Mouse (Mus musculus): ENCODE measurements around the gene Sept9. TPM values are rescaled to one million over a fixed set of nuclear protein-coding genes. Genes with fewer than 3 reads are reported as not detected.

The Sept9 gene
- total RNA-seq, 2 experiments from 2014 or later, result 106 to 110 TPM

DNA sequence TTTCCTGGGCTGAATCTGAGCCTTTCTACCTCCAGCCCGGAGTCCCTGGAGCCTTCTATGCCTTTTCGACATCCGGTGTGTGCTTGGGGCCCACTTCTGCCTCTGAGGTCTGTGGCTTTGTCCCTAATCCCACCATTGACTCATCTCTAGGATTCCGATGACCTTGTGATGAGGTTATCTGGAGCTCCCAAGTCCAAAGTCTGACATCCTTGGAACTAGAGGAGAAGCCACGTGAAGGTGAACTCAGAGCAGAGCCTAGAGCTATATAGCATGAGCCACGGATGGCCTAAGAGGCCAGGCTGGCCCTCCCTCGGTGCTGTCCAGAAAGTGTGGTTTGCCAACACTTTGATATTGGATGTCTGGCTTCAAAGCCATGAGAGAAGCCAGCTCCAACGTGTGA lies 23.4 kb downstream of the Sept9 start:
- no peak for DNase-seq

DNA sequence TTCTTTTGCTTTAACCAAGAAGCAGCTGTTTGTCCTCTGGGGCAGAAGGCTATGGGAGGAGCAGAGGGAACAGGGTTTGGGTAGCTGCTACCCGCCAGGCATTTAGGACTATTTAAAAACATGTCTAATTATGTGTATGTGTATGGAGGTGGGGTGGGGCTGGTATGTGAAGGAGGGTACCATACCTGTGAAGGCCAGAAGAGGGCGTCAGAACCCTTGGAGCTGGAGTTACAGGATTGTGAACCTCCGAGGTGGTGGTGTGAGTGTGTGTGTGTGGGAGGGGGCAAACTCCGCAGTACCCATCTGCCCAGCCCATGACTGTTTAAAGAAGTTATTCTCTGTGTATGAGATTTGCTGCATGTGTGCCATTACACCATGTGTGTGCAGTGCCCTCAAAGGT lies 25.3 kb downstream of the Sept9 start:
- DNase-seq, result no peak

DNA sequence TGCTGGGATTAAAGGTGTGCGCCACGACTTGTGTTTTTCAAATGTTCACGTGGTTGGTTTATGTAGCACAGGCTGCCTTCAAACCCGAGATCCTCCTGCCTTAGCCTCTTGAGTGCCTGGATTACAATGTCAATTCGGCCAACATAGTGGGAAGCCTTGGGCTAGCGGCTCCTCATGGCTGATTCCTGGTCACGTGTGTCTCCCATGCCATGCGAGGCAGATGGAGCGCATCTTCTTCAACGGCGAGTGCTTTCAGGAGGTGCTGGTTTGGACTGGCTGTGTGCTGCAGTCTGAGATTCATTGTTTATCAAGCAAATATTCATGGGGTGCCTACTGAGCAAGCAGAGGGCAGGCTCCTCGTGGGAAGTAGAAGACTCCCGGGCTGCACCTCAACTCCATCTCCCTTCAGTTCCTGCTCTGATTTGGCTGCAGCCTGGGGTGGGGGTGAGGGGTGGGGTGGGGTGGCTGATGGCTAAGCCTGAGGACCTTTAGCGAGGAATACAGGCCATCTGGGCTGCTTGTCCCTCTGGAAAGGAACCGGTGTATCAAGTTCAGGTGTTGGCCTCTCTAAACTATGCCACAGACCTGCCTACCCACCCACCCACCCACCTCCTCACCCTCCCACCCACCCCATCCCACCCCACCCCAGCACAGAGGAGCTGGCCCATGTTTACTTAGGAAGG lies 26.2 kb downstream of the Sept9 start:
- DNase-seq, result no peak

DNA sequence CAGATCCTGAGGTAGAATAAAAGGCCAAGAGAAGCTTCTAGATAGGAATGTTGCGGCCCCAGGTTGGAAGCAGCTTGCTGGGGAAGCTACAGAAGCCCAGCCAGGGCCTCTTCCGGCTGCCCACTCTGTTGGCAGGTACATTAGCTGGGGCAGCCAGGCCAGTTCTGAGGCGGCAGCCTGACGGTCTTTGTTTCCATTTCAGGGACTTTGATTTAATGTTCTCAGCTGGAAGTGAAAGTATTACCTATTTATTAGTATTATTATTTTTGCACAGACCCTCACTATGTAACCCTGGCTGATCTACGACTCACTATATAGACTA lies 26.7 kb downstream of the Sept9 start:
- no peak for DNase-seq

DNA sequence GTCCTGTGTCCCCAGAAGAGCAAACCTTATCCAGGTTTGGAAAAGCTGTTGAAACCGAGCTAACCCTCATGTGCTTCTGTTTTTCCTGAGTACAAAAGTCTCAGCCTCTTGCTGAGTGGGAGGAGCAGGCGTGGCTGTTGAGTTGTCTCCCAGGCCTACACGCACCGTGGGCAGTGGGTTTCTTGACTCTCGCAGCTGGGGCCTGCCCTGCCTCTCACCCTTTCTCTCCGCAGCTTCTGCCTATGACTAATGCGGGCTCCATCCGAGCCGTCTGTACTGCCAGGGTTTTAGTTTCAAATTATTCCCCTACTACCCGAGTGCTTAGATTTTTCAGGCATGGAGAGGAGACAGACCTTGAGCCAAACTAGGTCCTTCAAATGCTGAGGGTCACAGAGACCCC lies 28.7 kb downstream of the Sept9 start:
- DNase-seq, result no peak

DNA sequence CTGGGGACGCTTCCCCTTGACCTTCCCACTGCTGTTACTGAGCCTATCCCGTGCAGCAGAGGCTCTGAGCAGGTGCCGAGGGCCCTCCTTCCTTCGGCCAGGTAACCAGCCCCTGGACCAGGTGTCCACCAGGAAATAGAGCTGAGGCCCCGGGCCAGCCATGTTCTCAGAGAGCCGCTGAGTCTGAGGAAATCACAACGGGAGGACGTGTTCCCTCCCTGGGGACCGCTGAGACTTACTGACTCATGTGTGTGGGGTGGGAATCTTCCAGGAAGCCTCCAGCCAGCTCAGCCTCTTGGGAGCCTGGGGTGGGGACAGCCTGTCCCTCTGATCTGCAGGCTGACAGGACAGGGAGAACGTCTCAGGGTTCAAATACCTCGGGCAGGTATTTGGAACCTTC lies 32.1 kb downstream of the Sept9 start:
- DNase-seq, result no peak

DNA sequence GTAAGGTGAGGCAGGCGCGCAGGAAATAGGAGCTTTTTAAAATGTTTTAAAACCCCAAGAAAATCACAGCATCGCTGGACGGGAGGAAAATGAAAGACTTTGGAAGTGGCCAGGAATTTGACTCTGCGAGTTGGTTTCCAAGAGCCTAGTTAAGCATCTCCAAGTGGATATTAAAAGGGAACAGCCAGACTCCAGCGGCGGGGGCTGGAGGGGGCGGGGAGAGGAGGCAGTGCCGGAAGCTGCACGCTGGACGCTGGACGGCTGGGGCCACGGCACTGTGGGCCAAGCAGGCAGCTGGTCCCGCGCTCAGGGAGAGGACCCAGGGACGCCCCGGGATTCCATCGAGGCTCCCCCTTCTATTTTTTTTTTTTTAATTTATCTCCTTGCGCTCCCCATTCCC lies 32.6 kb downstream of the Sept9 start:
- peak in 1 of 2 experiments; percentile 30 for DNase-seq

DNA sequence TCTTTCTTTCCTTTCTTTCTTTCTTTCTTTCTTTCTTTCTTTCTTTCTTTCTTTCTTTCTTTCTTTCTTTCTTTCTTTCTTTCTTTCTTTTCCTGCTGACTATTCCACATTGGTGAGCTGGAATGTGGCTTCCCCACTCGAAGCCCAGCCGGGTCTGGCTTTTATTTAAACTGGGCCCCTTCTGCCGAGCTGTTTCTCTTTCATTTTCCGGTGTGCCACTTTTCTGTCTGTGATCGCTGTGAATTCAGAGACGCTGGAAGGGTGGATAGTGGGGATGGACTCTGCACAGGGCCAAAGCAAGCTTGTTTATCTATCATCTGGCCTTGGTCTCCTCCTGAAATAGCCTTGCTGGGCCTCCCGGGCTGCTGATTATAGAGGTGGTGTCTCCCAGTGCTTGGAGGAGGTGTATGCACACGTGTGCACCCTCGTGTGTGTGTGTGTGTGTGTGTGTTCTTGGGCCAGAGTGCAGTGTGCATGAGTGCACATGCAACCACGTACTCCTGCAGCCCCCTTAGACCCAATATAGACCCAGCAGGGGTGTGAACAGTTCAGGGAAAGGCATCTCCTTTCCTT lies 33.5 kb downstream of the Sept9 start:
- DNase-seq, result no peak

DNA sequence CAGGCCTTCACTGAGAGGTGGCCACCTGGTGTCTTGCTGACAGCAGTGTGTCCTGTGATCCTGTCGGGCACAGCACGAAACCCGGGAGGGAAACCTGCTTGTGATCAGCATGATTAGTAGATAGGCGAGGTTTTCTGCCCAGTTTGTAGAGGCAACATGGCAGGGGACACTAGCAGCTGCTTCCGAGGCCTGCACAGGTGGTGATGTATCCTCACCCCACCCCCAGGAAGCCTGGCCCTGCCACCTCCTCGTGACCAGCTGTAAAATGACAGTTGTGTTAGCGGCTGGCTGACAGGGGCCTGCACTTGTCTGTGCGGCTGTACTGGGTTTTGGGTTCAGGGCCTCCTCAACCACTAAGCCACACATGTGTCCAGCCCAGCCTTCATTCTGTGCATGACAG lies 34.4 kb downstream of the Sept9 start:
- DNase-seq, result no peak

DNA sequence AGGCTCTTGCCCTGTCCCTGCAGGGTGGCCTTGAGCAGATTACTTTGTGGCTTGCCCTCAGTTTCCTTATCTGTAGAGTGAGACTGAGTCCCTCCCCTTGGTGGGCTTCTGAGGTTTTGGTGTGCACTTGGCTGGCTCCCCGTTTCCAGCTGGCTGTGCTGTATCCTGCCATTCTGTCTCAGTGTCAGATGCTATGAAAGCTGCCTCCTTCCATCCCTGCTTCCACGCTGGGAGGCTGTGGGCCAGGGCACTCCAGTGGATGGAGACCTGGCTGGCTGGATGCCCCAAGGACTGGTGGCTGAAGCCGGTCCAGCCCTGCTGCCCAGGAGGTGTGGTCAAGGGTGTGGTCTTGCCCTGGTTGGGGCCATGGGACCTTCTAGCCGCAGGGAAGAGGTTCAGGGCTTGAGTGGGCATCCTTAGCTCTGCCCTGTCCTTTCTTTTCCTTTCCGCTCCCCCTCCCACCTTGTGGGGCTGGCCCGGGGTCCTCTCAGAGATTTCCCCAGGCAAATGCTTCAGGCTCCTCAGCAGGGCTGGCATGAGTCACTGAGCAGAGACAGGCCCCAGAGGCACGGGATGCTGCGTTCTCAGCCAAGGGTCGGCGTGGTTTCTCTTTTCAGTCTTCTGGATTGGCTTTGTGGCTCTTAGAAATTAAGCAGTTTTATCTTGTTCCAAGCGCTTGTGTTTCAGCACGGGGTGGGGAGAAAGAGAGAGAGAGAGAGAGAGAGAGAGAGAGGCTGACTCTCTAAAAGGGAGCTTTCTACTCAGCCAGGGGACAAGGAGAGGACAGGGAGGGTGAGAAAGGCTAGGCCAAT lies 35.8 kb downstream of the Sept9 start:
- no peak for DNase-seq

DNA sequence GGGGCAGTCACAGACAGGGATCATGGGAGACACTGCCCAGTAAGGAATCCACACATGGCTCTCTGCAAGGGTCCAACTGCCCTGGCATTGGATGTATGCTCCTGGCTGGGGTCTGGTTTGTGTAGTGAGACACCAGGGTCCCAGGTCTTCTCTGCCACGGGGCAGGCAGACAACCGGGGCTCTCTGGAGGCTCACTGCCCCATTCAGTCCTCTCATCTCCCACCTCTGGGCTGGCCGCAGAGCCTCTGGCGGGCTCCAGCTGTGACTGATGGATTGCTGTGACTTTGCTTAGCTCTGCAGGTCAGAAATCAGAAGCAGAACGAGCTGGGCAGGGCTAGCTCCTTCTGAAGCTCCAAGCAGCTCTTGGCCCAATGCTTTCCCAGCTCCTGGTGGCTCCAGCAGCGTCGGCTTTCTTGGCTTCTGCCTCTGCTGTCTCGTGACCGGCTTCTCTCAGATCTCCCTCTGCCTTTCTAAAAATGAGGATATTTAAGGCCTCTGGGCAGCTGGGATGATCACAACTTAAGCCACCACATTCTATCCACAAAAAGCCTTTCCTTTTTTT lies 36.5 kb downstream of the Sept9 start:
- DNase-seq, result no peak

DNA sequence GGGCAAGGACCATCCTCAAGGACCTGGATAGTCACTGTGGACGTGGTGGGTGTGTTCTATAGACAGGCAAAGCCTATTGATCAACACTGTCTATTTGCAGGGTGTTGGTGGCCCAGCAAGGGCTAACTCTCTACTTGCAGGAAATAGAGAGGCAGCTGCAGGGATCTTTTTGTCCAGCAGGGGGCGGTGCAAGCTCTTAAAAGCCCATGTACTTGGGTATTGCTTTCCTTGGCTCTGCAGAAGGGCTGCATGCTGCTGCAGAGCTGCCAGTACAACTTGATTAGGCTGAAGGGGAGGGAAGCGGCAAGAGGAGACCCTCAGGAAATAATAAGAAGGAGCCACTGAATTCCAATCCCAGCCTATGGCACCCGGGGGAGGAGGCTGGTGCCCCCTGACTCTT lies 38.7 kb downstream of the Sept9 start:
- peak; percentile 90 to 94 for DNase-seq

DNA sequence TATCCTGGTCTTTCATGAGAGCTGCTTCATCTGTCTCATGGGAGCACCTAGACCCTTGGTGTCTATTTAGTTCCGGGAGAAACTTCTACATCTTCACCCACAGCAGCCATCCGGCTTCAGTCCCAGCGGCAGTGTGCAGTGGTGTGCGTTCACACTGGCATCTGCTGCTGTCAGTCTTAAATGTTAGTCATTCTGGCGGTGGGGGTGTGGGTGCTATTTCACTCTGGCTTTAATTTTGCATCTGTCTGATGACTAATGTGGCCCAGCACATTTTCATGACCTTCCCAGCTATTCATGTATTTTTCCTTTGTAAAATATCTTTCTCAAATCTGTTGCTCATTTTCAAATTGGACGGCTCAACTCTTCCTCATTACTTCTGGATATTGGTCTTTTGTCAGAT lies 40.2 kb downstream of the Sept9 start:
- DNase-seq, result no peak

DNA sequence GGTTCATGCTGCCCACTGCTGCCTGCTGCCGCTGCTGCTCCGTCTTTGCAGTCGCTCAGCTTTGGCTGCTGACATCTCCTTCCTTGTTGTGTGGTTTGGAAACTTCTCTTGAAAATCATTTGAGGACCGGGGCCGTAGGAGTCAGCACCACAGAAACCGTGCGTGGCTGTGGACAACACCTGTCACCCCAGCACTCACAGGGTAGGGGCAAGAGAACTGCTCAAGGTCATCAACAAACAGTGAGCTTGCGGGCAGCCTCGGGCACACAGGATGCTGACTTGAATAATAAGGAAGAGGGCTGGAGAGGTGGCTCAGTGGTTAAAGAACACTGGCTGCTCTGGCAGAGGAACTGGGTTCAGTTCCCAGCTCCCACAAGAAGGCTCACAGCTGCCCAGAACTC lies 40.9 kb downstream of the Sept9 start:
- DNase-seq, result no peak

DNA sequence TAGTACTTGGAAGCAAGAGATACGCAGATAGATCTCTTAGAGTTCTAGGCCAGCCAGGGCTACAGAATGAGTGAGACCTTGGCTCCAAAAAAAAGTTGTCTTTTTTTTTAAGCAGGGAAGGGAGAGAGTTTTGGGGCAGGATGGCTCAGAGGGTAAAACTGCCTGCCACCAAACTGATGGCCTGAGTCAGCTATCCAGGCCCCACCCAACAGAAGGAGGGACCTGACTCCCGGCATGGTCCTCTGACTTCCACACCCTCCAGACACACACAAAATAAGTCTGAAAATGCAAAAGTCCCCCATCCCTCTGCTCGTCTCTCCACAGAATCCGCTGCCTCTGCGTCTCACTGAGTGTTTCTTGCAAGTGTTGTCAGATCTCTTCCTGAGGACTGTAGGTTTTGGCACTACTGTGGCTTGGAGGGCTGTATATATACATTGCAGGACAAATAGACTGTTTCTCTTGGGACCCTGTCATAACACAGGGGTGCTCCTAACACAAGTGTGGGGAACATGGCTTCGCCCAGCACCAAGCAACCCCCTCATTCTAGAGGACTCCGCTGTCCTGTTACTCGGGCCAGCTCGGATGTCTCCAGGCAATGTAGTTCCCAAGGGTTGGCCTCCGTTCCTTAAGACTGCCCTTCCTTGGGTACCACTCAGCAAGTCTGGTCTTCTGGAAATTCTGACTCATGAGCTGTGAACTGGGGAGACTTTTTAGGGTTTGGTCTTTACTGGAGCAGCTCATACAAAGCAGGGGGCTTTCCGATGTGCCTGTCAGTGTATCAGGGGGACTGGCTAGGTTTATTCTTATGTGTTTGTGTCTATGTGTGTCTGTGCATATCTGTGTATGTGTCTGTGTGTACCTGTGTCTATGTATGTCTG lies 41.6 kb downstream of the Sept9 start:
- no peak for DNase-seq

DNA sequence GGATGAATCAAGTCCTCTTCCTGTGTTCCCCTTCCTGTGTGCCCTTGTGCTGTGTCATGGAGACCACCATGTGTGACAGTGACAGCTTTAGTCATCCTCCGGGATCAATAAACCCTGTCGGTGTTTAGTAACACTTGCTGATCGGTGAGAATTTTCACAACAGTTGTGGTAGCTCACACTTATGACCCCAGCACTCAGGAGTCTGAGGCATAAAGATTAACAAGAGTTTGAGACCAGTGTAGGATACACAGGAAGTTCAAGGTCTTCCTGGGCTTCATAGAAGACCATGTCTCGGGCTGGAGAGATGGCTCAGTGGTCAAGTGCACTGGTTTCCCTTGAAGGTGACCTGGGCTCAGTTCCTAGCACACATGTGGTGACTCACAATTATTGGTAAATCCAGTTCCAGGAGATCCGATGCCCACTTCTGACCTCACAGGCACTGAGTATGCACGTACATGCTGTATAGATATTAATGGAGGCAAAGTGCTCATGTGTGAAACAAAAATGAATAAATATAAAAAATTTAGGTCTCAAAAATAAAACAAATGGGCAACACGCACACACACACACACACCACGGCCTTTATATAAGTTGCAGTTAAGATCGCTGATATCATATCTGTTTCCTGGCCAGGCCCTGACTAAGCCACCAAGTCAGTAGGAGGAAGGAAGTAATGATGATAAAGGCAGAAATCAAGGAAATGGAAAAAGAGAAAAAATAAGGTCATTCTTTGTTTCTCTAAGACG lies 43.1 kb downstream of the Sept9 start:
- DNase-seq, result no peak

DNA sequence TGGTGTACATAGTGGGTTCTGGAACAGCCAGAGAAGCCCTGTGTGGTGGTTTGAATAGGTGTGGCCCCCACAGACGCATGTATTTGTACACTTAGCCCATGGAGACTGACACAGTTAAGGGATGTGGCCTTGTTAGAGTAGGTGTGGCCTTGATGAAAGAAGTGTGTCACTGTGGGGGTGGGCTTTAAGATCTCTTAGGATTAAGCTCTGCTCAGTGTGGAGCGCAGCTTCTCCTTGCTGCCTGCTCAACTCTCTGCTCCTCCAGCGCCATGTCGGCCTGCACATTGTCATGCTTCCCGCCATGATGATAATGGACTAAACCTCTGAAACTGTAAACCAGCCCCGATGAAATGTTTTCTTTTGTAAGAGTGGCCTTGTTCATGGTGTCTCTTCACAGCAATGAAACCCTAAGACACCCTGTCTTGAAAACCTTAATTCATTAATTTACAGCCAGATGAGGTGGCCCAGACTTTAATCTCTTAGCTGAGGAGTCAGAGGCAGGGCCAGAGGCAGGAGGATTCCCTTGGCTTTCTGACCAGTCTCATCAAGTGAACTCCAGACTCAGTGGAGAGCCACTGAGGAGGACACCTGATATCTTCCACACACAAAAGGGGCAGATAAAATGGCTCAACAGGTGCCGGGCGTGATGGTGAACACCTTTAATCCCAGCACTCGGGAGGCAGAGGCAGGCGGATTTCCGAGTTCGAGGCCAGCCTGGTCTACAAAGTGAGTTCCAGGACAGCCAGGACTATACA lies 44.3 kb downstream of the Sept9 start:
- no peak for DNase-seq

DNA sequence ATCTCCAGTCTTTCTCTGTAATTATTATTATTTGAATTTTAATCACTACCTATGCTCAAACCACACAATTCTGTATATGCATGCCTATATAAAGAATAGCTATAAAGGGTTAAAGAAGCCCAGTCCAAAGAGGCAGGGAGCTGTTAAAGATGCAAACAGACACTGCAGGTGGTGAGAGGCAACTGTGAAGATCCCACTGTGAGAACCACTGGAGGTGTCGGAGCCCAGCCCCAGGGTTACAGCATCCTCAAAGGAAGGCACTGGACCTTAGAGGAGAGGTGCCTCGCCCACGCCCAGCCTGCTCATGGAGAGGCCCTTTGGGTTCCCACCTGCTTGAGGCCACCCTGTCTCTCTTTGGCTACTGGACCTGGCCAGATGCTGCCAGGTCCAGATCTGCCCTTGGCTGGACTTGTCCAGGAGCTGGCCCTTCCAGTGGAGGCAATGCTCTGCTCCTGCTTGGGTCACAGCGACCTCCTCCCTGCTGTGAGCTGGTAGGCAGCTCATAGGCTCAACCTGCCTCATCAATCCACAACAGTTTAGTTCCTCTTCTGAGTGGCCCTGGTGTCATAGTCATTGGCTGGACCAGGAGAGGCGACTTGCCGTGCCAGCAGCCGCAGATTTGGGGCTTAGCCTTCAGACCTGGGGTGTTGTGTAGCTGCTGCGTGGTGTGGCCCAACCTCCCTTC lies 45.7 kb downstream of the Sept9 start:
- no peak for DNase-seq

DNA sequence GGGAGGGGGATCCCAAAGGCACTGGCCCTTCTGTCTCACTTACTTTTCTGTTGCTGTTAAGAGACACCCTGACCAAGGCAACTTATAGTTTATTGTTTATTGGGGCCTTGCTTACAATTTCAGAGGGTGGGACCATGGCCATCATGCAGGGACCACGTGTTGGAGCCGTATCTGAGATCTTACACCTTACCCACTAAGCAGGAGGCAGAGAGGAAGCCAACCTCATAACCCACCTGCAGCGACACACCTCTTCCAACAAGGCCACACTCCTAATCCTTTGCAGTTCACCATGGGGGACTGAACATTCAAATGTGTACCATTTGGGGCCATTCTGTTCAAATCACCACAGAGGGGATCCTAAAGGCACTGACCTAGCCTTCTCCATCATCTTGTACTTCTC lies 46.4 kb downstream of the Sept9 start:
- no peak for DNase-seq

DNA sequence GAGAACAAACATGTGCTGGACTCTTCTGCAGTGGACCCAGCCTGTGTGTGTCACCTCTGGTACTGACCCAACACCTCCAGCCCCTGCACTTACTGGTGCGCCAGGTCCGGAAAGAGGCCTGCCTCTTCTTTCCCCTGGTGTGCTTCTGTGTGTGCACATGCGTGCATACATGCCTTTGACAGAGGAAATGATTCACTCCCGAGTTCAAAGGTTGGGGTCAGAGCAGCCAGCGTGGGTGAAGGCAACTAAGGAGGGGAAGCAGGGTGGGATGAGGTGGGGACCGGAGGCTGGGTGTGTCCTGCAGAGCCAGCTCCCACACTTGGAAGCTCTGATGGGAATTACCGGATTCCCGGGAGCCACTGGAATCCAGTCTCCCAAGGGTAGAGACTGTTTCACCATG lies 46.8 kb downstream of the Sept9 start:
- DNase-seq, result no peak

Data from layer of hippocampus, postnatal 36 days (tissue).